Mouse (Mus musculus): Measurements from ENCODE around the gene Apba1. TPM values are rescaled to one million over a fixed set of nuclear protein-coding genes. Genes with fewer than 3 reads are reported as not detected.

The Apba1 gene
- total RNA-seq, 2 experiments from 2014 or later = 1.7 to 2.3 TPM

DNA sequence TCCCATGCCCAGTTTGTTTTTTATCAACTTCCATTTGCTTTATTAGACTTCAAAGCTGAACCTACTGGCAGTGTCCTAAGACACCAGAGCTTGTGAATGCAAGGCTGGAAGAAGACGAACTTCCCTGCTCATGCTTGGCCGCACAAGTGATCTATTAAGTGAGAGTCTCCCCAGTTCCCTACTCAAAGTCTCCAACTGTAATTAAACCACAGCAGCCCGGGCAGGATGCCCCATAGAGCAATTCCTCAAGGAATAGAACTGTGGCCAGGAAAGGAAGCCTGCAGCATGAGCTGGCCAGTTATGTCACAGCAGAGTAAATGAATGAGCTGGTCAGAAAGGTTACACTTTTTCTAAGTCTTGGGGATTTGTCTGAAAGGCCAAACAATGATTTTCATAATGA lies 105.3 kb downstream of the Apba1 start:
- ATAC-seq (replicated peaks; ENCODE audit: low FRiP score, poor library complexity, severe bottlenecking) = no peak

- ATAC-seq (replicated peaks; ENCODE audit: low FRiP score, poor library complexity, severe bottlenecking) = no peak
These were observed 107.4 kb downstream of the Apba1 start for GRCm38 (mm10) chr19:23866045-23866444.

DNA sequence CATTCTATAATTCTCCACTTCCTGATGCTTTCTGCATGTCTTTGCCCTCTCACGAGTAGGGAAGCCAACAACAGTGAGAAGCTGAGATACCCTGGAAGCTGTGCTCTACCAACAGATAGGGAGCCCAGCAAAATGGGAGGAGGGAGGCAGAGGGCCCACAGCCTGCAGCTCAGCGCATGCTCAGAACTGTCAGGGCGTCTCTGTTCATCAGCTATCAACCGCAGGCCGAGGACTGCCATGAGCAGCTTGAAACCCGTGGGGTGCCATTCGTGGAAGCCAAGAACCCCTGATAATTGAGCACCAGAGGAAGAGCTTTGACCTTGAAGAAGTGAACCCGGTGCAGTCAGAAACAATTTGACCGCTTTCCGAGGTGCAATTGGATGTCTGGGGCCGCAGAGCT lies 108.4 kb downstream of the Apba1 start:
- no peak for ATAC-seq (replicated peaks; ENCODE audit: low FRiP score, poor library complexity, severe bottlenecking)

DNA sequence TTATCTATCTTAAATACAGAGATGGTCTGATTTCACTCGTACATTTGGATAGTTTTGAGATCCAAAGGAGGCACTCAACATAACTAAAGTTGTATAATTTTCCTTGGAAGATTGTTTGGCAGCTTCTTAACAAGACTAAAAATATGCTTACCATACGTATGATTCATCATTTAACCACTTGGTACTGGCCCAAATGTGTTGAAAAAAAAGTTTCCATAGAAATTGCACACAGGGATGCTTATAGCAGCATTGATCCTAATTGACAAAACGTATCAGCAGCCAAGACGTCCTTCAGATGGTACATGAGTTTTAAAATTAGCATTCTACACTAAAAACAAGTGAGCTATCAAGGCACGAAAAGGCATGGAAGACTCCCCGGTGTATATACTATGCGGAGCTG lies 108.9 kb downstream of the Apba1 start:
- no peak for ATAC-seq (replicated peaks; ENCODE audit: low FRiP score, poor library complexity, severe bottlenecking)

GRCm38 (mm10) chr19:23874502-23874901 lies 115.8 kb downstream of the Apba1 start:
- no peak for ATAC-seq (replicated peaks; ENCODE audit: low FRiP score, poor library complexity, severe bottlenecking)

- ATAC-seq (replicated peaks; ENCODE audit: low FRiP score, poor library complexity, severe bottlenecking) = no peak
These were observed 117.1 kb downstream of the Apba1 start for GRCm38 (mm10) chr19:23875819-23876218.

DNA sequence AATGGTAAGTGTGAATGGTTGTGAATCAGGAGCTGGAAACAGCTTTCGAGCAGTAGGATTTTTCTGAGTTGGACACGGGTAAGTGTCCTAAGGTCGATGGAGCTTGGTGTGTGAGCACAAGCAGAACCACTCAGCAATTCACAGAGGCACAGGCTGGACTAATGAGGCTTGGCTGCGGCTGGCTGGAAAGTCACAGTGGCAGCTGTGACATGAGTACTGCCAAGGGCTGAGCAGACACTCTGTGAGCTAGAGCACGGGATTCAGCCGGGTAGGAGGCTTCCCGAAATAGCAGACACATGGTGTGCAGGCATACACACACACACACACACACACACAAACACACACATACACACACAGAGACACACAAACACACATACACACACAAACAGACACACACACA lies 121.2 kb downstream of the Apba1 start:
- ATAC-seq (replicated peaks; ENCODE audit: low FRiP score, poor library complexity, severe bottlenecking) = no peak

GRCm38 (mm10) chr19:23886169-23886568 lies 127.5 kb downstream of the Apba1 start:
- ATAC-seq (replicated peaks; ENCODE audit: low FRiP score, poor library complexity, severe bottlenecking) = no peak

DNA sequence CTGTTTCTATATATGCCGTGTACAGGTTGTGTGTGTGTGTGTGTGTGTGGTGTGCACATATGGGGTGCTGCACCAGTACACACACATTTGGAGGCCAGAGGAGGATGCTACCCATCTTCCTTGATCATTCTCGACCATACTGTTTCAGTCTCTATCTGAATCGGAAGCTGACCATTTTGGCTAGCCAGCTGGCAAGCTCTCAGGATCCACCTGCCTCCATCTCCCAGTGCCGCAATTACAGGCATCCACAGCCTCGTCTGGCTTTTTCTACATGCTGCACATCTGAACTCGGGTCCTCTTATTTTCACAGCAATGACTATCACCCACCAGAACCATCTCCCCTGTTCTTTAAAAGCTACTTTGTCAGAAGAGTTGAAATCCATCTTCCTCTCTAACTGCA lies 132.7 kb downstream of the Apba1 start:
- ATAC-seq (replicated peaks; ENCODE audit: low FRiP score, poor library complexity, severe bottlenecking) = no peak

DNA sequence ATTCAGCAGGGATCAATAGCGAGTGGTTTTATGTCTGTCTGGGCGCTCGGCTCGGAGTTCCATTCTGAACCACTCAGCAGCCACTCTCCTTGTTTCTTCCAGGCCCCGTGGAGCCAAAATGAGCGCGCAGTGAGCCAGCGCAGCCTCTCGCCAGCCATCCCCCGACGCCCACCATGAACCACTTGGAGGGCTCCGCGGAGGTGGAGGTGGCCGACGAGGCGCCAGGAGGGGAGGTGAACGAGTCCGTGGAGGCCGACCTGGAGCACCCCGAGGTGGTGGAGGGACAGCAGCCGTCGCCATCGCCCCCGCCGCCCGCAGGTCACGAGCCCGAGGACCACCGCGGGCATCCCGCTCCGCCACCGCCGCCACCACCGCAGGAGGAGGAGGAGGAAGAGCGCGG lies 133.9 kb downstream of the Apba1 start:
- no peak for ATAC-seq (replicated peaks; ENCODE audit: low FRiP score, poor library complexity, severe bottlenecking)

DNA sequence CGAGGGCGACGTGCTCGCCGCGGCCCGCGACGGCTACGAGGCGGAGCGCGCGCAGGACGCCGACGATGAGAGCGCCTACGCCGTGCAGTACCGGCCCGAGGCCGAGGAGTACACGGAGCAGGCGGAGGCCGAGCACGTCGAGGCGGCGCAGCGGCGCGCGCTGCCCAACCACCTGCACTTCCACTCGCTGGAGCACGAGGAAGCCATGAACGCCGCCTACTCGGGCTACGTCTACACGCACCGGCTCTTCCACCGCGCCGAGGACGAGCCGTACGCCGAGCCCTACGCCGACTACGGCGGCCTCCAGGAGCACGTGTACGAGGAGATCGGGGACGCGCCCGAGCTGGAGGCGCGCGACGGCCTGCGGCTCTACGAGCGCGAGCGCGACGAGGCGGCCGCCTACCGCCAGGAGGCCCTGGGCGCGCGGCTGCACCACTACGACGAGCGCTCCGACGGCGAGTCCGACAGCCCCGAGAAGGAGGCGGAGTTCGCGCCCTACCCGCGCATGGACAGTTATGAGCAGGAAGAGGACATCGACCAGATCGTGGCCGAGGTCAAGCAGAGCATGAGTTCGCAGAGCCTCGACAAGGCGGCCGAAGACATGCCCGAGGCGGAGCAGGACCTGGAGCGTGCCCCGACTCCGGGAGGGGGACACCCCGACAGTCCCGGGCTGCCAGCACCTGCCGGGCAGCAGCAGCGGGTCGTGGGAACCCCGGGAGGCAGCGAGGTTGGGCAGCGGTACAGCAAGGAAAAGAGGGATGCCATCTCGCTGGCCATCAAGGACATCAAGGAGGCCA lies 134.6 kb downstream of the Apba1 start:
- ATAC-seq (replicated peaks; ENCODE audit: low FRiP score, poor library complexity, severe bottlenecking) = no peak

DNA sequence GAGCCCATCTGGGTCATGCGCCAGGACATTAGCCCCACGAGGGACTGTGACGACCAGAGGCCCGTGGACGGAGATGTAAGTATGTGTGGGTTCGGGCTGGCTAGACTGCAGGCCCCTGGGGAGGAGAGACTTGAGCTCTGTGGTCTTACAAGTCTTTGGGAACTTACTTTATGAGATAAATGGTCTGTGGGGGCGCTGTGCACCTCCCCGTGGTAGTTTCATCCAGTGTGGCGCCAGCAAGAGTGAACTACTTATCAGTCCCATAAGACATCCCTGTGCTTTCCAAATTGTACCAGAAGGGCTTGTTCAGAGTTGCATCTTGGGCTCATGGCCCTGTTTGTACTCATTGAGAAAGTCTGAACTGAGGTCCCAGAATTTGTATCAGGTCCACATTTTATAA lies 135.3 kb downstream of the Apba1 start:
- ATAC-seq (replicated peaks; ENCODE audit: low FRiP score, poor library complexity, severe bottlenecking) = no peak

DNA sequence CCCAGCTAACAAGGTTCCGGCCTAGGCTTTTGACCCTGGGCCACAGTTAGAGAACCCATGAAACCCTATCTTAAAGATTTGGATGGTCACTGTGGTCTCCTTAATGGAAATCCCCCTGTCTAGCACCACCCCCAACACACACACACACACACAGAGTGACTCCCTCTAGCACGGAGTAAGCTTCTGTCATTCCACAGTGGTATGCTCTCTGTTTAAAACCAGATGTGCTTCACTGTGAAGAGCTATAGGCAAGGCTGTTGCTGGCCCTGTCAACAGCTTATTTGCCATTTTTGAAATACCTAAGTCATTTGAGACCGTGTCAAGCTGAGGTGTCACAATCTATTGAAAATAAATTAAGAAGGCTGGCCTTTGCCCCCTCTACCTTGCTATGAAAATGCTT lies 136.1 kb downstream of the Apba1 start:
- ATAC-seq (replicated peaks; ENCODE audit: low FRiP score, poor library complexity, severe bottlenecking) = no peak

DNA sequence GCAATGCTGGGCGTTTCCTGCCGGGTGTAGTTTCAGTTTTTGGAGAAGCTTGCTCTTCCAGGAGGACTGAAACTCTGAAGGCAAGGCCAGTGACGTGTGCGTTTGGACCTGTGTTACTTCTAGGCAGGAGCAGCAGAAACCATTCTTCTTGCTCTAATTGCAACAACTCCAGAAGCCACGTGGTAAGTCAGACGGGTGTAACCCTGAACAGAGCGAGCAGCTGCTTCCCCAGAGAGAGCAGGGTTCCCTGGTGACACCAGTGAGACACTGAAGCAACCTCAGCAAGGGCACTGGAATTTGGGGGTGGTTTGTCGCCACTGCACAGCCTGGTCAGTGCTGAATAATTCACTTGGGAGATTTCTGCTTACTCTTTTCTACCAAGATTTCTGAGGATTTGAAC lies 138.2 kb downstream of the Apba1 start:
- ATAC-seq (replicated peaks; ENCODE audit: low FRiP score, poor library complexity, severe bottlenecking) = no peak

DNA sequence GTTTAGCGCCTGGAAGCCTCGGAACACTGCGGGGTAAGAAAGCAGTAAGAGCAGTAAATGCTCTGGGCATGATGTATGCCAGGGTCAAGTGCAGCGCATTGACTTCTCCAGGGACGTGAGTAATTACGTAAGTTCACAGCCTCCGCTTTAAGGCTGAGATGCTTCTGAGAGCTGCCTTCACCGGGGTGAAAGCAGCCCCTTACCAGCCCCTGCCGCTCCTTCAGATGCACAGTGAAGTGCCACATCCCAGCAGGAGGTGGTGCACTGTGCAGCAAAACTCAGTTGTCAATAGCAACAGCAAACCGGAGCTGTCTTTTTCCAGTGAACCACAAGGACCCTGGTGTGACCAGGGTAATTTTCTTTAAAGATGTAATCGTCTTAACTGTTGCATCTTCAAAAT lies 139.8 kb downstream of the Apba1 start:
- ATAC-seq (replicated peaks; ENCODE audit: low FRiP score, poor library complexity, severe bottlenecking) = no peak

- ATAC-seq (replicated peaks; ENCODE audit: low FRiP score, poor library complexity, severe bottlenecking) = no peak
These were observed 142.5 kb downstream of the Apba1 start for GRCm38 (mm10) chr19:23901177-23901576.

DNA sequence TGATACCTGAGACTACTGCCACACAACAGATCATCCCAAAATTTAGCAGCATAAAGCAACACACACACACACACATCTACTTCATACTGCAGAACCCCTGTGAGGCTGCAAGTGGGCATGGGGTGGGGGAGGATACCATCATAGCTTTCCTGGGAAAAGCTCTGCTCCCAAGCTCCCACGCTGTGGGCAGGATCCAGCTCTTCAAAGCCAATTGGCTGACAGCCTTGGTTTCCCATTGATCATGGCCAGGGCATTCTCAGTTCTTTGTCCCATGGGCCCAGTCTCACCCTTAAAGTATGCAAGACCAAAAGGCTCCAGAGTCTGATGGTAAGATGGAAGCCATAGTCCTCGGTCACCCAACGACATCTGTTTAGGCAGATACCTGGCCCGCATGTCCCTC lies 143.1 kb downstream of the Apba1 start:
- no peak for ATAC-seq (replicated peaks; ENCODE audit: low FRiP score, poor library complexity, severe bottlenecking)

DNA sequence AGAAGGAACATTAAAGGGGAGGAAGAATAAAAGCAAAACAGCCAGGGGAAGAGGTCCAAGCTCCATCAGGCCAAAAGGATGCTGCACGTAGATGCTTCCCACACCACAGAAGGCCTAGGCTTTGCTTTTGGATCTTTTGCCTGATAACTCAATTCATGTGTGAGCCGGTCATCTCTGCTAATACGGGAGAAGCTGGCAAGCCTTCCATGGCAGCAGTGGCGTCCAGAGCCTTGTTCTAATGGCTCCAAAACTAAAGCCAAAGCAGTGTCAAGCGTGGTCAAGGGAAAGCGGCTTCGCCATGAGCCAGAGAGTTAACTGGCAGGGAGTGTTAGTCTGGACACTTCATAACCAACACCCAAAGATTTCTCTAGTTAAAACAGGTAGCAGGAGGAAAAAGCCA lies 144.4 kb downstream of the Apba1 start:
- no peak for ATAC-seq (replicated peaks; ENCODE audit: low FRiP score, poor library complexity, severe bottlenecking)

DNA sequence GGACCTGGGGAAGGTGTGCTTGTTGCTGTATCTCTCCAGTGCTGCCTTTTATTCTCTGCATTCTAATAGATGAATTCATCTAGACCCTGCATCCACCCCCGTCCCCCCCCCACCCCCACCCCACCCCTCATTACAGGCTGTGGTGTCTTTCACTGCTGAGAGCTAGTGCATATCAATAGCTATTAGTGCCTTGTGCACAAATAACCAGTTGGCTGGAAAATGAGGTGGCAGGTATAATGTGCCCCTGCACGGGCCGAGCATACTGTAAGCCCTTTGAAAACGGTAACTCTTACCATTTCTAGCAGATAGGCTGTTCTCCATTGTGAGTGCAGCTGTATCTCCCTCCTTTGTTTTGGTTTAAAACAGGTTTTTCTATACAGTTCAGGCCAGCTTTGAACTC lies 146.2 kb downstream of the Apba1 start:
- no peak for ATAC-seq (replicated peaks; ENCODE audit: low FRiP score, poor library complexity, severe bottlenecking)

GRCm38 (mm10) chr19:23905772-23906171 lies 147.1 kb downstream of the Apba1 start:
- ATAC-seq (replicated peaks; ENCODE audit: low FRiP score, poor library complexity, severe bottlenecking) = no peak

GRCm38 (mm10) chr19:23910345-23910744 lies 151.7 kb downstream of the Apba1 start:
- ATAC-seq (replicated peaks; ENCODE audit: low FRiP score, poor library complexity, severe bottlenecking) = no peak

Data from erythroid progenitor cell, adult 5-6 weeks (primary cell).